In genomic region chr15:88360375-88361035, GRCm38 (mm10) we compare ENCODE assay signal across 17 mouse cellular contexts.
A peak's percentile ranks its signal among the peaks of the same experiment; 100 is the strongest.
DNase-seq lines count a peak whose midpoint lies in the region; ATAC-seq lines count a peak whose summit lies in the region.
"Had no signal": no experiment of that assay in that cellular context is flagged by ENCODE, and none has a peak within 500 bp of the region (broad histone marks: within the 10 kb centered on the region; RNA-seq: fewer than 3 reads in every experiment).

No protein-coding gene starts in this region.

- no peak overlapping the region for H3K27ac ChIP-seq in kidney, embryonic 14.5 days (ENCODE audit: low read depth, low read length)
- H3K27ac ChIP-seq in forebrain, embryonic 14.5 days (ENCODE audit: low read depth, low read length): no peak overlapping the region
- H3K27ac ChIP-seq: heart, embryonic 10.5 days; limb, embryonic 12.5 days; liver, embryonic 15.5 days had no signal

- H3K4me3 ChIP-seq in kidney, embryonic 14.5 days (ENCODE audit: low read length): no peak overlapping the region
- H3K4me3 ChIP-seq in forebrain, embryonic 14.5 days (ENCODE audit: low read depth, low read length): no peak overlapping the region
- H3K4me3 ChIP-seq: heart, embryonic 10.5 days; limb, embryonic 12.5 days; liver, embryonic 15.5 days had no signal

- no peak overlapping the region for H3K9ac ChIP-seq in kidney, embryonic 14.5 days (ENCODE audit: low read depth, low read length)
- H3K9ac ChIP-seq in forebrain, embryonic 14.5 days (ENCODE audit: low read length): no peak overlapping the region
- H3K9ac ChIP-seq: limb, embryonic 12.5 days; liver, embryonic 15.5 days had no signal

- no peaks in the 10 kb centered on the region for H3K9me3 ChIP-seq in kidney, embryonic 14.5 days (ENCODE audit: control insufficient read depth, low read length)
- H3K9me3 ChIP-seq in forebrain, embryonic 14.5 days (replicated peaks; ENCODE audit: control insufficient read depth, low read length): no peaks in the 10 kb centered on the region
- H3K9me3 ChIP-seq: heart, embryonic 10.5 days; limb, embryonic 12.5 days; liver, embryonic 15.5 days had no signal

- peak; percentile 55; the same call in 1 of the 2 replicates for ATAC-seq in kidney, embryonic 14.5 days (ENCODE audit: low FRiP score, low TSS enrichment)
- peak; percentile 46; the same call in 1 of the 2 replicates for ATAC-seq in forebrain, embryonic 14.5 days

- H3K4me1 ChIP-seq in kidney, embryonic 14.5 days (ENCODE audit: control insufficient read depth, insufficient read depth, low read length): no peaks in the 10 kb centered on the region
- H3K4me1 ChIP-seq in forebrain, embryonic 14.5 days (ENCODE audit: control insufficient read depth, insufficient read depth, low read length): peaks cover 16% of the 10 kb centered on the region
- H3K4me1 ChIP-seq: heart, embryonic 10.5 days; liver, embryonic 15.5 days had no signal

- peaks cover 19% of the 10 kb centered on the region for H3K27me3 ChIP-seq in kidney, embryonic 14.5 days (ENCODE audit: control insufficient read depth, insufficient read depth, low read length)
- H3K27me3 ChIP-seq in forebrain, embryonic 14.5 days (replicated peaks; ENCODE audit: control insufficient read depth, insufficient read depth, low read length): no peaks in the 10 kb centered on the region
- H3K27me3 ChIP-seq: limb, embryonic 12.5 days; liver, embryonic 15.5 days had no signal

- intact Hi-C loops in left cerebral cortex, postnatal 25 days (cut with DNase I): no loop called here

- 17% methylated on average over 12 of the region's 12 CpGs for WGBS in kidney, embryonic 14.5 days
- WGBS in forebrain, embryonic 14.5 days: 10% methylated on average over 12 of the region's 12 CpGs

- H3K36me3 ChIP-seq in kidney, embryonic 14.5 days (ENCODE audit: control insufficient read depth, insufficient read depth, low read length): no peaks in the 10 kb centered on the region
- no peaks in the 10 kb centered on the region for H3K36me3 ChIP-seq in forebrain, embryonic 14.5 days (ENCODE audit: control insufficient read depth, insufficient read depth, low read length)
- H3K36me3 ChIP-seq: G1E; heart, embryonic 10.5 days; limb, embryonic 12.5 days; liver, embryonic 15.5 days had no signal

- no peak overlapping the region for H3K4me2 ChIP-seq in kidney, embryonic 14.5 days (replicated peaks; ENCODE audit: low read depth, low read length)
- no peak overlapping the region for H3K4me2 ChIP-seq in forebrain, embryonic 14.5 days (ENCODE audit: low read length)
- H3K4me2 ChIP-seq: limb, embryonic 12.5 days; liver, embryonic 15.5 days had no signal

- DNase-seq in kidney, postnatal 25 days: no peak
- DNase-seq in embryo, embryonic 10.5 days (ENCODE audit: low spot score): peak; percentile 43
- peak; percentile 72 for DNase-seq in forebrain, embryonic 14.5 days (ENCODE audit: low spot score)
- peak; percentile 70 for DNase-seq in mesoderm, embryonic 11.5 days (ENCODE audit: low read depth, low spot score)
- DNase-seq in left cerebral cortex, adult 18-20 months (ENCODE audit: low spot score in 2 of 2): no peak
- DNase-seq in thymus, postnatal 10 days (ENCODE audit: low spot score in 2 of 2): no peak
- DNase-seq in left cerebral cortex, postnatal 25 days (ENCODE audit: low spot score in 2 of 2): no peak
- DNase-seq: adrenal gland, postnatal 14 days; gastrocnemius, postnatal 10 days; heart, postnatal 4 days; kidney, adult 8-10 months; thymus, adult 18-20 months had no signal

Comparison
In these comparisons a context has a peak if more than half of its experiments do, and no peak if none do; other contexts are left out.
1. DNase-seq: peak in embryo, embryonic 10.5 days (single experiment), forebrain, embryonic 14.5 days (single experiment) and mesoderm, embryonic 11.5 days (single experiment); none in kidney, postnatal 25 days (0 of 2), left cerebral cortex, adult 18-20 months (0 of 2), thymus, postnatal 10 days (0 of 2) and left cerebral cortex, postnatal 25 days (0 of 2).